Mouse (Mus musculus) bone marrow macrophage, adult 2 months (primary cell): Measurements from ENCODE around the gene Atp2c1. TPM values are rescaled to one million over a fixed set of nuclear protein-coding genes. Genes with fewer than 3 reads are reported as not detected.

Experiments used
- H3K27ac ChIP-seq: 2 replicates; pipeline ENCODE4 v1.5.1; 2012; ENCODE audit warnings: low read depth, low read length; ENCODE audit not compliant: insufficient read depth
- H3K4me1 ChIP-seq: 2 replicates; pipeline ENCODE4 v1.6.1; 2012; ENCODE audit warnings: low read length; ENCODE audit not compliant: control insufficient read depth, insufficient read depth
- H3K4me3 ChIP-seq: 2 replicates; pipeline ENCODE4 v1.5.1; 2012; ENCODE audit warnings: mild to moderate bottlenecking, low read length, moderate library complexity; ENCODE audit not compliant: insufficient read depth
- CTCF ChIP-seq: IDR thresholded peaks from 2 replicates; pipeline ENCODE4 v1.5.1; 2012; ENCODE audit warnings: low read depth, mild to moderate bottlenecking, low read length, moderate library complexity
- POLR2A ChIP-seq: IDR thresholded peaks from 2 replicates; pipeline ENCODE4 v1.6.1; 2012; ENCODE audit warnings: mild to moderate bottlenecking, low read depth, low read length, borderline replicate concordance
- polyA plus RNA-seq: library from polyadenylated mRNA; stranded (reverse); fragments of >200 nt; gene quantifications from 2 replicates; pipeline ENCODE4 v1.2.4, GENCODE M21; 2012; ENCODE audit not compliant: missing spikeins, insufficient read depth, insufficient read length

The Atp2c1 gene
- polyA plus RNA-seq, 1 experiment = 101 TPM

GRCm38 (mm10) chr9:105459032-105459431 lies 68.1 kb downstream of the Atp2c1 start:
- TF ChIP-seq CTCF (no peak), POLR2A (no peak)
- H3K27ac ChIP-seq = peak overlapping the region; percentile 5; the same call in 1 of the 2 replicates
- H3K4me3 ChIP-seq = peak overlapping the region; percentile 13; the same call in 1 of the 2 replicates
- H3K4me1 ChIP-seq = peaks cover 29% of the 10 kb centered on the region

GRCm38 (mm10) chr9:105408549-105408948 lies 118.6 kb downstream of the Atp2c1 start:
- Histone ChIP-seq H3K4me3 (no peak overlapping the region), H3K4me1 (peaks cover 10% of the 10 kb centered on the region), H3K27ac (no peak overlapping the region)
- TF ChIP-seq CTCF (no peak), POLR2A (no peak)

- peak within 1 kb of the TSS; percentile 94 for H3K27ac ChIP-seq
- peaks cover 15% of the 10 kb centered on the region for H3K4me1 ChIP-seq
- peak within 1 kb of the TSS; percentile 99 for H3K4me3 ChIP-seq
- TF ChIP-seq CTCF (no peak), POLR2A (0 out of 2 replicates have a peak, but pooled peaks have one; percentile 54)
These were observed 131.9 kb downstream of the Atp2c1 start, which contains the start of the genes Aste1 and Nek11 for GRCm38 (mm10) chr9:105395218-105395627. Aste1 (plus strand) TSS chr9:105395392. Nek11 (minus strand) TSS chr9:105395524.

- H3K27ac ChIP-seq = no peak overlapping the region
- TF ChIP-seq POLR2A = no peak
- TF ChIP-seq CTCF = no peak
- peak overlapping the region; percentile 99 for H3K4me3 ChIP-seq
- peaks cover 15% of the 10 kb centered on the region for H3K4me1 ChIP-seq
These were observed 132.4 kb downstream of the Atp2c1 start for GRCm38 (mm10) chr9:105394720-105395119.

- TF ChIP-seq CTCF (no peak), POLR2A (no peak)
- 0 out of 2 replicates have a peak, but pooled peaks cover 2% of the 10 kb centered on the region for H3K4me1 ChIP-seq
- no peak overlapping the region for H3K4me3 ChIP-seq
- no peak overlapping the region for H3K27ac ChIP-seq
These were observed 136.5 kb downstream of the Atp2c1 start for GRCm38 (mm10) chr9:105390616-105391015.

- Histone ChIP-seq H3K4me3 (no peak overlapping the region), H3K4me1 (no peaks in the 10 kb centered on the region), H3K27ac (no peak overlapping the region)
- TF ChIP-seq CTCF (no peak), POLR2A (no peak)
These were observed 137.8 kb downstream of the Atp2c1 start for GRCm38 (mm10) chr9:105389289-105389688.

- Histone ChIP-seq H3K4me1 (no peaks in the 10 kb centered on the region), H3K27ac (no peak overlapping the region), H3K4me3 (no peak overlapping the region)
- no peak for TF ChIP-seq POLR2A
- TF ChIP-seq CTCF = no peak
These were observed 139.7 kb downstream of the Atp2c1 start for GRCm38 (mm10) chr9:105387403-105387802.

GRCm38 (mm10) chr9:105379533-105380145 lies 147.5 kb downstream of the Atp2c1 start:
- TF ChIP-seq POLR2A (no peak), CTCF (no peak)
- H3K4me3 ChIP-seq = no peak overlapping the region
- no peak overlapping the region for H3K27ac ChIP-seq
- no peaks in the 10 kb centered on the region for H3K4me1 ChIP-seq

GRCm38 (mm10) chr9:105377622-105378021 lies 149.5 kb downstream of the Atp2c1 start:
- no peak overlapping the region for H3K27ac ChIP-seq
- TF ChIP-seq POLR2A (no peak), CTCF (no peak)
- H3K4me3 ChIP-seq = no peak overlapping the region
- H3K4me1 ChIP-seq = no peaks in the 10 kb centered on the region

- Histone ChIP-seq H3K4me3 (no peak overlapping the region), H3K27ac (no peak overlapping the region), H3K4me1 (no peaks in the 10 kb centered on the region)
- TF ChIP-seq POLR2A (no peak), CTCF (no peak)
These were observed 150.1 kb downstream of the Atp2c1 start for GRCm38 (mm10) chr9:105376954-105377530.
